Mouse (Mus musculus) myocyte (in vitro differentiated cells): ENCODE measurements around the gene Plgrkt. TPM values are rescaled to one million over a fixed set of nuclear protein-coding genes. Genes with fewer than 3 reads are reported as not detected.

ENCODE experiments used
- H3K27me3 ChIP-seq: one replicate; pipeline ENCODE4 v1.6.1; 2011; ENCODE audit not compliant: control insufficient read depth, insufficient read depth, insufficient read length
- H3K36me3 ChIP-seq: one replicate; pipeline ENCODE4 v1.6.1; 2011; ENCODE audit not compliant: control insufficient read depth, insufficient read depth
- H3K4me2 ChIP-seq: one replicate; pipeline ENCODE4 v1.6.1; 2011; ENCODE audit warnings: low read depth, control low read depth
- H3K4me3 ChIP-seq: one replicate; pipeline ENCODE4 v1.5.1; 2011; ENCODE audit warnings: mild to moderate bottlenecking, control low read depth, moderate library complexity
- H3K79me2 ChIP-seq: one replicate; pipeline ENCODE4 v1.6.1; 2011; ENCODE audit not compliant: control insufficient read depth, insufficient read depth
- H3ac ChIP-seq: one replicate; pipeline ENCODE4 v1.6.1; 2011; ENCODE audit not compliant: control insufficient read depth, insufficient read length
- CEBPB ChIP-seq: IDR thresholded peaks from 2 replicates; pipeline ENCODE4 v1.6.1; 2011; ENCODE audit warnings: mild to moderate bottlenecking, moderate library complexity; ENCODE audit not compliant: poor library complexity, insufficient read depth, severe bottlenecking
- E2F4 ChIP-seq: IDR thresholded peaks from one replicate; pipeline ENCODE4 v1.6.1; 2011; ENCODE audit warnings: mild to moderate bottlenecking, control low read depth, moderate library complexity; ENCODE audit not compliant: insufficient read depth
- MAX ChIP-seq: IDR thresholded peaks from one replicate; pipeline ENCODE4 v1.6.1; 2011; ENCODE audit warnings: low read depth, mild to moderate bottlenecking, control low read depth
- MYOD1 ChIP-seq, 3 experiments: IDR thresholded peaks; one replicate each; pipeline ENCODE4 v1.6.1; 2011; ENCODE audit warnings: control low read depth in 2 of 3, low read depth in 2 of 3, mild to moderate bottlenecking in 2 of 3, moderate library complexity in 1 of 3; ENCODE audit not compliant: insufficient read length in 2 of 3, control insufficient read depth in 1 of 3
- MYOG ChIP-seq, 3 experiments: IDR thresholded peaks; one replicate each; pipeline ENCODE4 v1.6.1; 2011; ENCODE audit warnings: control low read depth in 2 of 3, low read depth in 2 of 3, mild to moderate bottlenecking in 2 of 3; ENCODE audit not compliant: insufficient read length in 2 of 3, control insufficient read depth in 1 of 3, insufficient read depth in 1 of 3
- POLR2A ChIP-seq: IDR thresholded peaks from one replicate; pipeline ENCODE4 v1.6.1; 2011; ENCODE audit warnings: low read depth, mild to moderate bottlenecking, control low read depth, moderate library complexity; ENCODE audit not compliant: insufficient read length
- POLR2AphosphoS2 ChIP-seq: IDR thresholded peaks from one replicate; pipeline ENCODE4 v1.6.1; 2011; ENCODE audit warnings: low read depth, control low read depth; ENCODE audit not compliant: insufficient read length
- REST ChIP-seq: IDR thresholded peaks from one replicate; pipeline ENCODE4 v1.6.1; 2011; ENCODE audit warnings: mild to moderate bottlenecking, control low read depth, moderate library complexity; ENCODE audit not compliant: insufficient read depth, insufficient read length
- SRF ChIP-seq: IDR thresholded peaks from one replicate; pipeline ENCODE4 v1.6.1; 2011; ENCODE audit warnings: low read depth; ENCODE audit not compliant: control insufficient read depth, insufficient read length
- TCF12 ChIP-seq: IDR thresholded peaks from one replicate; pipeline ENCODE4 v1.6.1; 2011; ENCODE audit warnings: mild to moderate bottlenecking, control low read depth; ENCODE audit not compliant: poor library complexity, insufficient read depth, severe bottlenecking
- TCF3 ChIP-seq: IDR thresholded peaks from one replicate; pipeline ENCODE4 v1.6.1; 2011; ENCODE audit warnings: low read depth, control low read depth; ENCODE audit not compliant: insufficient read length
- USF1 ChIP-seq: IDR thresholded peaks from one replicate; pipeline ENCODE4 v1.6.1; 2011; ENCODE audit warnings: low read depth, mild to moderate bottlenecking, control low read depth, moderate library complexity
- polyA plus RNA-seq: library from polyadenylated mRNA; unstranded; fragments of >200 nt; fragmentation: generic; extraction: Trizol; gene quantifications from one replicate; pipeline ENCODE4 v1.2.1, GENCODE M21; 2012; ENCODE audit warnings: missing spikeins

Gene Plgrkt
- polyA plus RNA-seq, 1 experiment = 25.1 TPM

DNA sequence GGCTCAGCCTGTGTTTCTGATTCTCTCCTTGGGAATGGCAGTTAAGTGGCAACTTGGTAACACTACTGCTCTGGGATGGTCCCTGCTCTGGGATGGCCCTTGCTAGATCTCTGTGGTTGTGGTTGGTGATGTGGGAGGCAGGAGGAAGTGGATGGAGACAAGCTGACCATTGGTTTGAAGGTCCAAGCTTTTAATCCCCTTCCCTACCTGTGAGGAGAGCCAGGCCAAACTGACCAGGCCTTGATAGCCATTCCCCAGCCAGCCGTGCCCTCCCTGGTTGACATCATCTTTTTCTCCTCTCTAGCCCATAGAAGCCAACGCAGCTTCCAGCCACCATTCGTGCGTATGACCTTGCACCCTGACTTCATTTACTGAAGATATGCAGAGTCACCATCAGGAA lies 35.4 kb upstream of the Plgrkt start:
- Histone ChIP-seq H3K36me3 (no peaks in the 10 kb centered on the region), H3K4me3 (no peak overlapping the region), H3K27me3 (peaks cover 4% of the 10 kb centered on the region), H3K4me2 (no peak overlapping the region), H3K79me2 (no peaks in the 10 kb centered on the region), H3ac (no peak overlapping the region)
- TF ChIP-seq E2F4 (no peak), MYOG (IDR thresholded peaks at IDR 0.05; ENCODE audit: control insufficient read depth in 1 of 3, insufficient read depth in 1 of 3, insufficient read length in 2 of 3, low read depth in 2 of 3) (no peak), TCF3 (no peak), POLR2AphosphoS2 (no peak), REST (no peak), SRF (no peak), POLR2A (no peak), CEBPB (no peak), MYOD1 (IDR thresholded peaks at IDR 0.05; ENCODE audit: control insufficient read depth in 1 of 3, insufficient read length in 2 of 3, low read depth in 2 of 3) (no peak), USF1 (no peak), MAX (no peak), TCF12 (no peak)

- Histone ChIP-seq H3K27me3 (no peaks in the 10 kb centered on the region), H3K4me2 (no peak overlapping the region), H3K79me2 (no peaks in the 10 kb centered on the region), H3K36me3 (no peaks in the 10 kb centered on the region), H3ac (no peak overlapping the region), H3K4me3 (no peak overlapping the region)
- TF ChIP-seq MAX (no peak), E2F4 (no peak), SRF (no peak), POLR2A (no peak), REST (no peak), USF1 (no peak)
These were observed 33.3 kb upstream of the Plgrkt start for GRCm38 (mm10) chr19:29400466-29400865.

- H3K36me3 ChIP-seq = no peaks in the 10 kb centered on the region
- H3ac ChIP-seq = no peak overlapping the region
- no peaks in the 10 kb centered on the region for H3K27me3 ChIP-seq
- H3K79me2 ChIP-seq = no peaks in the 10 kb centered on the region
- H3K4me2 ChIP-seq = no peak overlapping the region
- TF ChIP-seq E2F4 (no peak), MYOG (IDR thresholded peaks at IDR 0.05; ENCODE audit: control insufficient read depth in 1 of 3, insufficient read depth in 1 of 3, insufficient read length in 2 of 3, low read depth in 2 of 3) (no peak), POLR2AphosphoS2 (no peak)
- H3K4me3 ChIP-seq = no peak overlapping the region
These were observed 32.6 kb upstream of the Plgrkt start for GRCm38 (mm10) chr19:29399786-29400185.

DNA sequence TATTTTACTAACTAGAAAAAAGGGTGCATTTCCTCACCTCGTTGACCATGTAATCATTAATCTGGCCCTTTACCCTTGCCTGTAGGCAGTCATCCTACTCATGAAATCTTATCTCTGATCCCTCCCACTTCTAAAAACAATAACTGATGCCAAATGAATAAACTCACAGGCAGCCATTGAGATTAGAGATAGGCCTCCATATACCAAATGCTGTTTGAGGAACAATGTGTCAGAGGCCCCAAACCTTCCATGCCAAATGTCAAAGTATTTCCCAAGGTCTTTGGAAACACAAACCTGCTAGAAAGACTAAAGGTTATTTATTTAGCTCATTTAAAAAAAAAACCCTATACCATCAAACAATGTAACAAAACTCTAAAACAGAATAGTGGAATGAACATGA lies 29.2 kb upstream of the Plgrkt start:
- H3ac ChIP-seq = no peak overlapping the region
- H3K4me3 ChIP-seq = no peak overlapping the region
- no peaks in the 10 kb centered on the region for H3K79me2 ChIP-seq
- no peaks in the 10 kb centered on the region for H3K27me3 ChIP-seq
- H3K36me3 ChIP-seq = no peaks in the 10 kb centered on the region
- no peak overlapping the region for H3K4me2 ChIP-seq
- TF ChIP-seq POLR2A = no peak
- no peak for TF ChIP-seq MAX
- no peak for TF ChIP-seq USF1
- TF ChIP-seq E2F4 = no peak
- no peak for TF ChIP-seq TCF12
- TF ChIP-seq REST = no peak
- no peak for TF ChIP-seq MYOG (IDR thresholded peaks at IDR 0.05; ENCODE audit: control insufficient read depth in 1 of 3, insufficient read depth in 1 of 3, insufficient read length in 2 of 3, low read depth in 2 of 3)
- no peak for TF ChIP-seq MYOD1 (IDR thresholded peaks at IDR 0.05; ENCODE audit: control insufficient read depth in 1 of 3, insufficient read length in 2 of 3, low read depth in 2 of 3)
- TF ChIP-seq POLR2AphosphoS2 = no peak
- TF ChIP-seq SRF = no peak
- no peak for TF ChIP-seq TCF3
- no peak for TF ChIP-seq CEBPB

DNA sequence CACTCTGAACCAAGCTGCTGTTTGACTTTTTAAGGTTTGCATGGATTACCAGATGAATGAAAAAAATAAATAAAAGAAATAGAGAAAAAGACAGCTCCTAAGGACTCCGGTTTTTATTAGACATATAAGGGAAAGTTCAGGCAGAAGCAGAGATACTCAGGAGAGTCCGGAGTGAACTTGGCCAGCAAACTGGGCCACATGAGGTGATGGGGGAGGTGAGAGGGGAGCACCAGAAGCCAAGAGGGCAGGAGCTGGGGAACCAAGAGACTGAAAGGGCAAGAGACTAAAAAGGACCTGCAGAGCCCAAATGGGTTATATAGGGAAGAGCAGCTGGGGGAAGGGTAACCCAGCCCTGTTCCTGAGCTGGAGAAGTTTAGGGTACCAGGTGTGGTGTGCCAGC lies 27.5 kb upstream of the Plgrkt start:
- Histone ChIP-seq H3K79me2 (no peaks in the 10 kb centered on the region), H3K36me3 (no peaks in the 10 kb centered on the region), H3ac (no peak overlapping the region), H3K4me2 (no peak overlapping the region), H3K4me3 (no peak overlapping the region), H3K27me3 (no peaks in the 10 kb centered on the region)
- no peak for TF ChIP-seq POLR2AphosphoS2
- no peak for TF ChIP-seq TCF3
- no peak for TF ChIP-seq E2F4
- TF ChIP-seq USF1 = no peak
- TF ChIP-seq CEBPB = no peak
- no peak for TF ChIP-seq MYOD1 (IDR thresholded peaks at IDR 0.05; ENCODE audit: control insufficient read depth in 1 of 3, insufficient read length in 2 of 3, low read depth in 2 of 3)
- no peak for TF ChIP-seq MYOG (IDR thresholded peaks at IDR 0.05; ENCODE audit: control insufficient read depth in 1 of 3, insufficient read depth in 1 of 3, insufficient read length in 2 of 3, low read depth in 2 of 3)
- TF ChIP-seq SRF = no peak
- TF ChIP-seq TCF12 = no peak
- TF ChIP-seq REST = no peak
- TF ChIP-seq POLR2A = no peak
- TF ChIP-seq MAX = no peak
